Mouse (Mus musculus) liver, adult 2 months (tissue): ENCODE data around the gene Dpep3.

ENCODE experiments used
- CTCF ChIP-seq: fragments of 200-500 bp; IDR thresholded peaks from 2 replicates; pipeline ENCODE4 v1.5.1; 2011; ENCODE audit warnings: low read depth, low read length, control low read depth
- POLR2A ChIP-seq: fragments of 200-500 bp; IDR thresholded peaks from 2 replicates; pipeline ENCODE4 v1.6.1; 2011; ENCODE audit warnings: low read length, control low read depth; ENCODE audit not compliant: insufficient read depth; ENCODE audit errors: extremely low read depth

DNA sequence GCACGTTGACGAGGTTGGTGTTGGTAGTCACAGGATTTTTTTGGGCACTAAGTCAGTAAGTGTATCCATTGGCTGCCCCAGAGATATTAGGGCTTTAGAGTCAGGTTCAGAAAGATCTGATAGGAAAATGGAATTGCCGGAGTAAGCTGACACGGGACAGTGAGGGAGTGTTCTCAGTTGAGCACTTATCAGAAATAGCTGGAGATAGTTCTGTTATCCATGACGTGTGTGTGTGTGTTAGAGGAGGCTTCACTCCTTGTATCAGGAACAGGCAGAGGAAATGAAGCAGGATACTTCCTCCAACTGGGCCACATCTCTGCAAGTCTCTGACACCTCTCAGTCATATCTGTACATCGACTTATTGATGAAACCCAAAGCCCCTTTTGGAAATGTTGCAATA, 37.1 kb upstream of the Dpep3 start:
- TF ChIP-seq CTCF (no peak), POLR2A (no peak)
